Mouse (Mus musculus): ENCODE measurements around the gene Zfp574. TPM values are rescaled to one million over a fixed set of nuclear protein-coding genes. Genes with fewer than 3 reads are reported as not detected.

Gene Zfp574
- total RNA-seq, 1 experiment from 2014 or later, result 23.3 TPM

GRCm38 (mm10) chr7:25112178-25112955 lies 40.0 kb downstream of the Zfp574 start:
- DNase-seq, result no peak

GRCm38 (mm10) chr7:25112956-25113603 lies 40.7 kb downstream of the Zfp574 start:
- DNase-seq, result no peak

- peak; percentile 21 for DNase-seq
Measured at GRCm38 (mm10) chr7:25120061-25120834, 47.9 kb downstream of the Zfp574 start.

DNA sequence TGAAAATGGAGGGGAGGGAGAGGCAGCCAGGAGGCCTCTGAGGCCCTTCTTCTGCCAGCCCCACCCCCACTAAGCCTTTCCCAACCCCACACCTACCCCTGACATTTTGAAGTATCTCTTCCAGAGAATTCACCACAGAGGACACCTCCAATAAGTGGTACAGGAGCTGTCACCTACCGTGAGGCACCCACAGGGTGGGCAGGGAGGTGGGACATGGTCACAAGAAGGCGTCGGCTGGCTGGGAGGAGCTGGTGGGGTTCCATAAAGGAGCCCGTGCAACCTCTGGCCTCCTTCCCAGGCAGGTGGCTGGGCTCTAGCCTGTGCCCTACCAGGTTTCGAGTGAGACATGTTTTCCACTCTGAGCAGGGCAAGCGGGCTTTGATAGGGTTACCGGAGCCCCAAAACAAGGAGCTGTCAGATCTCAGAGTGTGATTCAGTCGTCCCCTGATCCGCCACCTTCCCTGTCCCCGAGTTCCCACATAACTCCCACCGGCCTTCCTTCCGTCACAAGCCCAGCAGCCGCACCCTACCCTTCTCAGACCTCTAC lies 48.9 kb downstream of the Zfp574 start:
- DNase-seq, result no peak

DNA sequence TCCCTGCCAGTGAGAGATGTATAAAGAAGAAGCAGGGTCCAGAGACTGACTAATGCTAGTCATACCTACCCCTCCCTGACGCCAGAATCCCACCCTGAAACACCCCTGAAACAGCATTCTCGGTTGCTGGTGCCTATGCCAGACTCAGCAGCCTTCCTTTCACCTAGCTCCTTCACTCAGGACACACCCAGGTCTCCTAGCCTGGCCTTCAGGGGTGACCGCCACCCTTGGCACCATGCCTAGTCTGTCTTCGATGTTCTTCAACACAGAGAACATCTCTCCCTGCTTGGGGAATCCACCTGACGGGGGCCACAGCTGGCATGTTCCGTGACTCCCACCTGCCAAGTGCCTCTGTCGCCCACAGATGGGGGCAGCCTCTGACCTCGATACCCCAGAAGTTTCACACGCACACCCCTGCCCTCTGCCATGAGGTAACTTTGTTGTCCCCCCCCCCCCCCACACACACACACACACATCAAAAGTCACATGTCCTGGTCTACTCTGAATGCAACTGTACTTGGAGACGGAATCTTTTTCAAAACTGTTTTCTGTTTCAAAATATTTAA lies 53.4 kb downstream of the Zfp574 start:
- no peak for DNase-seq

DNA sequence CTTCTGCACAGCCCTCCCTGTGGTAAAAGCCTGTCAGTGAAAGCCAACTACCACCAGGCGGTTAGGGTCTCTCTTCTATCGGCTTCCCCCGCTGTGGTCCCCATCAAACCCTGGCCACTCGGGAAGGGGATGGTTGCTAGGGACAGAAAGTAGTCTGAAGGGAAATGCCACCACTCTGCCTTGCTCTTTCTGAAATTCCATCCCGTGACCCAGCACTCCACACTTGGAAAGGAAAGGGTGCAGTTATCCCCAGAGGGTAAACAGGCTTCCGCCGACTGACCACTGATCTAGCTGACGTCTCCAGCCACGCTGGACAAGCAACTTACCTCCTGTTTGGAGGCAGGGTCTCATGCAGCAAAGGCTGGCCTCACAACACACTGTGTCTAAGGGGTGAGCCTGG lies 55.6 kb downstream of the Zfp574 start:
- DNase-seq, result no peak

DNA sequence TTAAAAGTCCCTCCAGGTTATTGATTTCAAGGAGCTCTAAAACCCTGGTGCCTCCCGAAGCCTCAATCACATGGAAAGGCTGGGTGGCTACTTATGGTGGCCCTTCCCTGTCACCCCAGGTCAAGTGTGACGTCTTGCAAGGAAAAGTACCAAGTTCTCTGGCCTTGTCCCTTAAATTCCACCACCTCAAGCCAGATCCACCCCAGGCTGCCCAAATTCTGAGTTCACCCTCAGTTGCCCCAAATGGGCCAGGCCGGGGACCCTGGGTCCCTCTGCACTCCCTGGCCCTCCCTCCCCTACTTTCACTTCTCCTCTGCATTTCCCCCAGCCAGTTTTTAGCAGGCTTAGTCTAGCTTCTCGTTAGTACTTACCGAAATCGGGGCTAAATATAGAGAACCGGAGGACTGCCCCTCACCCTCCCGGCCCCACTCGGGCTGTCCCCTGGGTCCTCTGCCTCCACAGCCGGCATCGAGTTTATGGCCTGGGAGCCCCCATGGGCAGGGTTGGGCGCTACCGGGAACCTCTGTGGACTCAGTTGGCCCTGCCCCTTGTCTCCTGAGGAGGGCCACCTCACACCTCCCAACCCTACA lies 57.1 kb downstream of the Zfp574 start:
- DNase-seq, result no peak

GRCm38 (mm10) chr7:25130565-25130964 lies 58.2 kb downstream of the Zfp574 start:
- no peak for DNase-seq

GRCm38 (mm10) chr7:25131247-25131646 lies 58.9 kb downstream of the Zfp574 start:
- no peak for DNase-seq

DNA sequence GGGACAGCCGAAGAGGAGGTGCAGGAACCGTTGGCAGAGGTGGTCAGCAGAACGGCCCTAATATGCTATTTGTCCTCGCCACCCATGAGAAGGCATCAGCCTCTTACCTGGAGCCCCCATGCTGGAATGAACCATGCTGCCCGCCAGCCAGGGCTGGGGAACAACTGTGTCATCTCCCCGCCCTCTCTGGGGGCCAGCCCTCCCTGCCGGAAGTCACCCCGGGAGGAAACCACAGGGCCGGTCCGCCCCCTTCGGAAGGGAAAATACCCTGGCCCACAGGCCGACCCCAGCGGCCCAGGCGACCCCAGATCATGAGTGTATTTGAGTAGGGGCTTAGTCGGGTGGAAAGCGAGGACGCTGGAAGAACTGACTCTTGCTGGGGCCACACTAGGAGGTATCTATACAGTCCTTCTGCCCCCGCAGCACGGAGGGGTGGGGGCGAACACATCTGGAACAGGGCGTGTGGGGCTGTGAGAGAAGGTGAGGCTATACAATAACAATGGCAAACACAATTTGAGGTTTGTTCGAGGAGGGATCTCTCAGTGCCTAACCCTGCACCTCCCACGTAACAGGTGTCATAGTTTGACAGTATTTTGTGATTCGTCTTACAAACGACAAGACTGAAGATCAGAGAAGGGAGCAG lies 60.1 kb downstream of the Zfp574 start:
- DNase-seq, result no peak

Small RNAs within 50 kb of the gene (microRNA-seq; reads per million reads assigned to microRNA genes)
- gene Mir6537, result 0 reads per million in 2 experiments

Other genes starting within 250 kb of the Zfp574 start
- 0.94 TPM in 1 of 2 replicates, not detected in the other for gene Gm9844, start 210.4 kb upstream of the Zfp574 start, total RNA-seq (2021)
- not detected in 2 replicates for gene Lypd4, start 202.6 kb upstream of the Zfp574 start, total RNA-seq (2021)
- gene Dmrtc2, start 202.5 kb upstream of the Zfp574 start, total RNA-seq (2021), result not detected in 2 replicates
- 564 and 876 TPM in 2 replicates for gene Rps19, start 188.2 kb upstream of the Zfp574 start, total RNA-seq (2021)
- 0.91 and 1.0 TPM in 2 replicates for gene Cd79a, start 175.2 kb upstream of the Zfp574 start, total RNA-seq (2021)
- gene Arhgef1, start 169.7 kb upstream of the Zfp574 start, total RNA-seq (2021), result 126 and 138 TPM in 2 replicates
- not detected in 2 replicates for gene Gm4881, start 128.1 kb upstream of the Zfp574 start, total RNA-seq (2021)
- gene Rabac1, start 99.8 kb upstream of the Zfp574 start, total RNA-seq (2021), result 244 and 300 TPM in 2 replicates
- 84.1 and 110 TPM in 2 replicates for gene Atp1a3, start 66.6 kb upstream of the Zfp574 start, total RNA-seq (2021)
- 15.4 and 22.6 TPM in 2 replicates for gene Grik5, start 221 bp upstream of the Zfp574 start, total RNA-seq (2021)
- gene Pou2f2, start 107.2 kb downstream of the Zfp574 start, total RNA-seq (2021), result 0.67 and 1.0 TPM in 2 replicates
- gene Dedd2, start 148.0 kb downstream of the Zfp574 start, total RNA-seq (2021), result 17.5 and 18.0 TPM in 2 replicates
- gene Zfp526, start 148.9 kb downstream of the Zfp574 start, total RNA-seq (2021), result 14.6 and 16.0 TPM in 2 replicates
- gene Gsk3a, start 165.3 kb downstream of the Zfp574 start, total RNA-seq (2021), result 97.4 and 108 TPM in 2 replicates
- gene Erf, start 178.2 kb downstream of the Zfp574 start, total RNA-seq (2021), result 19.4 and 33.2 TPM in 2 replicates
- 134 and 146 TPM in 2 replicates for gene Cic, start 195.1 kb downstream of the Zfp574 start, total RNA-seq (2021)
- 31.9 and 35.8 TPM in 2 replicates for gene Pafah1b3, start 225.4 kb downstream of the Zfp574 start, total RNA-seq (2021)
- not detected in 2 replicates for gene Prr19, start 228.8 kb downstream of the Zfp574 start, total RNA-seq (2021)
- gene Tmem145, start 233.5 kb downstream of the Zfp574 start, total RNA-seq (2021), result 1.6 and 3.7 TPM in 2 replicates
- 56.9 and 77.1 TPM in 2 replicates for gene Megf8, start 244.6 kb downstream of the Zfp574 start, total RNA-seq (2021)